Mouse (Mus musculus) adrenal gland, adult (tissue): ENCODE results near the gene Gabra4.
"Not testable (repeated sequence)": the region's sequence is repeated elsewhere in the genome, so short reads cannot be mapped to it uniquely, and the experiment has no call there.

ENCODE experiments used
- DNase-seq, 2 experiments: peaks; one replicate each; pipeline ENCODE4 v3.0.0; 2022 to 2023; ENCODE audit warnings: low spot score in 1 of 2; ENCODE audit not compliant: inconsistent age in 2 of 2

Gene Gabra4

GRCm38 (mm10) chr5:71525486-71525885 is 132.6 kb downstream of the Gabra4 start:
- DNase-seq: not testable (repeated sequence)
